Mouse (Mus musculus) c-Kit-positive CD71-negative TER-119-negative erythroid progenitor cells, embryonic 14.5 days (primary cell): Measurements from ENCODE around the gene Cyp4f13.
A peak's percentile ranks its signal among the peaks of the same experiment; 100 is the strongest.

Experiments used
- DNase-seq: peaks from one replicate; pipeline ENCODE4 v3.0.0-alpha.2; 2013; ENCODE audit warnings: low read depth

The Cyp4f13 gene

DNA sequence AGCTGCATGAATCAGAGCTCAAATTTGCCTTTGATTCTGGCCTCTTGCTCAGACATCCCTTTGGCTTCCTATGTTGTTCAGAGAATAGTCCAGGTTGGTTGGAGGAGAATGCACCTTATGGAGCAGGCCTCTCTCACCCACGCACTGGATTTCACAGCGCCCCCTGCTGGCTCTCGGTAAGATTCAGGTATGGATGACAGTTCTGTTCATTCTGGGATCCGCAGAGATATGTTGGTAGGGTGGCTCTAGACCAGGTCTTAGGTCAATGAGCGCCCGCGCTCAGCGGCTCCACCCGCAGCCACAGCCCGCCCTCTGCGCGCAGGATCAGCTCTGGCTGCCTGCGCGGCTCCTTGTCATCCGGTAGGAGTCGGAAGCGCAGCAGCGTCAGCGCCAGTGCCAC lies 42.0 kb downstream of the Cyp4f13 start:
- DNase-seq: peak; percentile 36

- DNase-seq: no peak
Observed at GRCm38 (mm10) chr17:32904414-32904813, 42.8 kb downstream of the Cyp4f13 start.

DNA sequence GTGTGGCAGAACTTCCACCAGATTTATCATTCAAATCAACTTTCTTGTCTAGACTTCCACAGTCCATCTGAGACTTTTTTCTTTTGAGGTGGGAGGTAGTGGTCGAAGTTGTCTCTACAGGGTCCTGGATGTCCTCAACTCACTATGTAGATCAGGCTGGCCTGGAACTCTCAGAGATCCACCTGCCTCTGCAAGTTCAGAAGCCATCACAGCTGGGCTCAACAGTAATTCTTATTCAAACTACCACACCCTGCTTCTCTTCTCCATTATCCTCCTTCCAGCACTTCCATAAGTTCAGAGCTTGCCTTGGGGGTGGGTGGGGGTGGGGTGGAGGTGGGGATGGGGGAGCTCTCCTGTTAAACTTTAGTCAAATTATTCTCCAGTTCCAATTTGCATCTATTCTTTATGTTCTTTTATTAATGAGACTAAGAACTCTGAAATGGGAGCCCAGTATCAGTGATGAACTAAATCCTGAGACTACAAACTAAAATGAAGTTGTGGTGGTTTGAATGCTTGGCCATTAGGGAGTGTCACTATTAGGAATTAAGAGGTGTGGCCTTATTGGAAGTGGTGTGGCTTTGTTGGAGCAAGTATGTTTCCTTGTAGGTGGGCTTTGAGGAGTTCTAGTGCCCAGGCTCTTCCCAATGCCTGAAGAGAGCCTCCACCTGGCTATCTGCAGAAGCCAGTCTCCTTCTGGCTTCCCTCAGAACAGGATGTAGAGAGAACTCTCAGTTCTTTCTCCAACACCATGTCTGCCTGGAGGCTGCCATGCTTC lies 45.3 kb downstream of the Cyp4f13 start:
- DNase-seq: no peak

DNA sequence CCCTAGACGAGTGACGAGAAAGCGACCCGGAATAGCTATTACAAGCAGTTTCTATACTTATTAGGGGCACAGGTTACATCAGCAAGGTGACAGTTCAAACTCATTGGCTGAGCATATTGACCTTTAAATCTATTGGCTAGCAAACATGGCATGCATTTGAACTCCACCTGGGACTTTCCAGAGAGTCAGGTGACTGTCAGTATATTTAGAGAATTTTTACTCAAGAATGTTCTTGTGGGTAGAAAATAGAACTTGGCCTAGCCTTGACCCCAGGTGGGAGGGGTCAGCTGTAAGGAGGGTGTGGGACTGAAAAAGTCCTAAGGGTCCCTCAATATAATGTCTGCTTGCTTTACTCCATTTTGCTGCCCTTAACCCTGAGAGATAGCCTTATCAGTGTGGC lies 51.8 kb downstream of the Cyp4f13 start:
- no peak for DNase-seq

- no peak for DNase-seq
Observed at GRCm38 (mm10) chr17:32893901-32894300, 53.3 kb downstream of the Cyp4f13 start.

GRCm38 (mm10) chr17:32891239-32892180 lies 55.7 kb downstream of the Cyp4f13 start, which contains the start of gene Zfp870:
Zfp870 (minus strand) TSS chr17:32891642.
- DNase-seq: peak; percentile 69

DNA sequence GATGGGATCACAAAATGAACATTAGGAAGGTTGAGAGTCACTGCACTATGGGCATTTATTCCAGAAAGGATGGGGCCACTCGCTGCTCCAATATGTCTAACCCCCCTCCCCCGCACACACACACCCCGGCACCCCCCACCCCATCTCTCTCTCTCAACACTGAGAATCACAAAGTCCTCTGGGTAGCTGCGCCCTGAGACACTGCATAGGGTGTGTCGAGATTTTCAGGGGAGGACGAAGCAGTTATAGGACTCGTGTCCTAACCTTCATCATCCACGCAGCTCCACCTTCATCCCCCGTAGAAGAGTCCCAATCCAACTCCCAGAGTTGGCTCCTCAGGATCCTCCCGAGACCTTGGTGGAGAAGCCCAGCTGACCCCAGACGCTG lies 56.4 kb downstream of the Cyp4f13 start:
- no peak for DNase-seq

GRCm38 (mm10) chr17:32889611-32890010 lies 57.6 kb downstream of the Cyp4f13 start:
- DNase-seq: no peak

- DNase-seq: no peak
Observed at GRCm38 (mm10) chr17:32880320-32881218, 66.6 kb downstream of the Cyp4f13 start.

- no peak for DNase-seq
Observed at GRCm38 (mm10) chr17:32878773-32879172, 68.4 kb downstream of the Cyp4f13 start.

DNA sequence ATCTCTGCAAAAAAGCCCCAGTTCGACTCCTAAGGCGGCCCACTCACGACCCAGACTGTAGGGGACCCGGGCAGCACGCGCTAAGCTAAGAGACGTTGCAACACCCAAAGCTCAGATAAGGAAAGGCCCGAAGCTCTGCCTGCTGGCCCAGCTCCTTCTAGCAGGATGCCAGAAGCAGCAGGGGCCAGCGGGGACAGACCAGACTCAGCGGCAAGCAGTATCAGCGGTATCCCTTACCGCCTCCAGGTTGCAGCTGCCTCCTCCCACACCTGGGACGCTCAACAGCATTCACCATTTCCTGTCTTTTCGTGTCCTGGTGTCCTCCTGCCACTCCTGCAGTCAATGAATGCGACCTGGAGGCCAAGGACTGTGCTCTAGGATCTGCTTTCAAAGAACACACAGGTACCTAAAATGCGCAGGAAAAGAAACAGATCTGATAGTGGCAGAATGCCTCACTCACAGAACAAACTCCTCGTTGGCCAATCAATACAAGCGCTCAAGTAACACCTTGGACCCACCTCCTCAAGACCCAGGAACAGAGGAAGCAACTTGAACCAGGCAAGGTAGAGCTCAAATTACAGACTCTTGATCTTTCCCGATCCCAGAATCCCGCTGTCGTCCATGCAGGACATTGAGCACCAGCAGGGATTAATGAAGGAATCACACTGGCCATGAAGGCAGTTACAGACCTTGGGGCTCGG lies 69.6 kb downstream of the Cyp4f13 start:
- DNase-seq: no peak
